Mouse (Mus musculus) neural tube, embryonic 14.5 days (tissue): ENCODE data around the gene Gm49721. TPM values are rescaled to one million over a fixed set of nuclear protein-coding genes. Genes with fewer than 3 reads are reported as not detected.
"Not testable (repeated sequence)": the region's sequence is repeated elsewhere in the genome, so short reads cannot be mapped to it uniquely, and the experiment has no call there.

ENCODE experiments used
- ATAC-seq: fragments of 200-750 bp; cut with Nextera tagmentation; 2 replicates; pipeline ENCODE4 v1.8.0; 2017; ENCODE audit warnings: low read depth, mild to moderate bottlenecking, moderate TSS enrichment, moderate library complexity
- H3K27ac ChIP-seq: fragments of 300-500 bp; sonication (generic); 2 replicates; pipeline ENCODE4 v1.5.1; 2014; ENCODE audit warnings: low read depth, mild to moderate bottlenecking, control low read depth, low read length, moderate library complexity, mixed read lengths
- H3K27me3 ChIP-seq: fragments of 300-500 bp; sonication (generic); 2 replicates; pipeline ENCODE4 v1.6.1; 2014; ENCODE audit warnings: low read length; ENCODE audit not compliant: control insufficient read depth, insufficient read depth
- H3K36me3 ChIP-seq: fragments of 300-500 bp; sonication (generic); 2 replicates; pipeline ENCODE4 v1.6.1; 2014; ENCODE audit warnings: low read length, mixed read lengths; ENCODE audit not compliant: control insufficient read depth, insufficient read depth
- H3K4me1 ChIP-seq: fragments of 300-500 bp; sonication (generic); 2 replicates; pipeline ENCODE4 v1.6.1; 2014; ENCODE audit warnings: low read length; ENCODE audit not compliant: control insufficient read depth, insufficient read depth
- H3K4me2 ChIP-seq: fragments of 300-500 bp; sonication (generic); 2 replicates; pipeline ENCODE4 v1.6.1; 2014; ENCODE audit warnings: mild to moderate bottlenecking, low read depth, low read length, control low read depth
- H3K4me3 ChIP-seq: fragments of 300-500 bp; sonication (generic); 2 replicates; pipeline ENCODE4 v1.5.1; 2014; ENCODE audit warnings: low read depth, low read length, control low read depth, mixed read lengths
- H3K9ac ChIP-seq: fragments of 300-500 bp; sonication (generic); replicated peaks from 2 replicates; pipeline ENCODE4 v1.6.1; 2014; ENCODE audit warnings: low read depth, mild to moderate bottlenecking, control low read depth, low read length, mixed read lengths
- H3K9me3 ChIP-seq: fragments of 300-500 bp; sonication (generic); 2 replicates; pipeline ENCODE4 v1.6.1; 2016; ENCODE audit warnings: low read length; ENCODE audit not compliant: control insufficient read depth
- WGBS: fragments of 180-500 bp; shearing (Covaris S2); extraction: QIAGEN DNeasy Blood & Tissue Kit; methylation state at CpG from one replicate; pipeline ENCODE4 v1.1.7; 2014; 5-methylcytosine and 5-hydroxymethylcytosine counted together
- polyA plus RNA-seq: library from polyadenylated mRNA; unstranded; fragments of >200 nt; fragmentation: Nextera tagmentation; extraction: Ambion mirVana; gene quantifications from 2 replicates; pipeline ENCODE4 v1.2.1, GENCODE M21; 2014

Gm49721 gene
- polyA plus RNA-seq, 1 experiment from 2014 or later: not detected

- no CpG with 5 or more reads among the region's 3 CpGs for WGBS
- not testable (repeated sequence) for H3K4me1 ChIP-seq, H3K9me3 ChIP-seq, H3K4me3 ChIP-seq, H3K27me3 ChIP-seq, H3K4me2 ChIP-seq, H3K36me3 ChIP-seq, H3K9ac ChIP-seq, ATAC-seq, H3K27ac ChIP-seq
Observed at GRCm38 (mm10) chr17:7003392-7003791, 24.7 kb downstream of the Gm49721 start.

DNA sequence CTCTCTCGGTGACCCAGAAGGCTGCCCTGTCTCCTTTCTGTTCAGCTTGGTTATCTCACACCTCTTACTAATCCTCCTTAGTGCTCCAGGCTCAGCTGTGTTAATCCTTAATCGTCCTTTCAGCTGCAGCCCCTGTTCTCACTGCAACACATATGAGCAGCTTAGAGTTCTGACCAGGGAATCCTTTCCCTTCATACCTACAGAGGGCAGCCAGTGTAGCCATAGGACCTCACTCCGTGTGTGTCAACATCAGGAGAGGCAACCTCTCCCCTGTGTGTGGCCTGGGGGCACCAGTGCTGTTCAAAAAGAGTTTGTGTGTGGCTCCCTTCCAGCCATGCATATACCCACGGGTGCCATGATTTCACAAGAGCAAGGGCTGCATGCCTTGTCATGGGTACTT, 26.9 kb downstream of the Gm49721 start:
- not testable (repeated sequence) for ATAC-seq
- WGBS: 76% methylated on average over 3 of the region's 4 CpGs

GRCm38 (mm10) chr17:7008885-7009284, 30.2 kb downstream of the Gm49721 start:
- not testable (repeated sequence) for H3K36me3 ChIP-seq, H3K4me2 ChIP-seq, H3K9me3 ChIP-seq, H3K4me3 ChIP-seq, H3K9ac ChIP-seq, H3K4me1 ChIP-seq, H3K27me3 ChIP-seq, ATAC-seq, H3K27ac ChIP-seq

More for the DNA sequence above, 26.9 kb downstream of the Gm49721 start:
- not testable (repeated sequence) for H3K27me3 ChIP-seq, H3K4me3 ChIP-seq, H3K9ac ChIP-seq, H3K4me1 ChIP-seq, H3K4me2 ChIP-seq, H3K9me3 ChIP-seq, H3K36me3 ChIP-seq, H3K27ac ChIP-seq

GRCm38 (mm10) chr17:7009440-7009839, 30.7 kb downstream of the Gm49721 start:
- ATAC-seq, H3K4me2 ChIP-seq, H3K4me3 ChIP-seq, H3K27me3 ChIP-seq, H3K4me1 ChIP-seq, H3K36me3 ChIP-seq, H3K27ac ChIP-seq, H3K9me3 ChIP-seq, H3K9ac ChIP-seq: not testable (repeated sequence)
- no CpG with 5 or more reads among the region's 7 CpGs for WGBS

GRCm38 (mm10) chr17:7009901-7010300, 31.2 kb downstream of the Gm49721 start:
- 78% methylated on average over 2 of the region's 9 CpGs for WGBS

GRCm38 (mm10) chr17:7014190-7014589, 35.5 kb downstream of the Gm49721 start:
- no CpG with 5 or more reads among the region's 1 CpGs for WGBS
- not testable (repeated sequence) for H3K27ac ChIP-seq, H3K9ac ChIP-seq, H3K4me3 ChIP-seq, H3K9me3 ChIP-seq, ATAC-seq, H3K36me3 ChIP-seq, H3K4me1 ChIP-seq, H3K27me3 ChIP-seq, H3K4me2 ChIP-seq

More at GRCm38 (mm10) chr17:7009901-7010300, 31.2 kb downstream of the Gm49721 start:
- H3K4me3 ChIP-seq, H3K9ac ChIP-seq, H3K27me3 ChIP-seq, H3K36me3 ChIP-seq, H3K27ac ChIP-seq, H3K4me2 ChIP-seq, ATAC-seq, H3K4me1 ChIP-seq, H3K9me3 ChIP-seq: not testable (repeated sequence)

DNA sequence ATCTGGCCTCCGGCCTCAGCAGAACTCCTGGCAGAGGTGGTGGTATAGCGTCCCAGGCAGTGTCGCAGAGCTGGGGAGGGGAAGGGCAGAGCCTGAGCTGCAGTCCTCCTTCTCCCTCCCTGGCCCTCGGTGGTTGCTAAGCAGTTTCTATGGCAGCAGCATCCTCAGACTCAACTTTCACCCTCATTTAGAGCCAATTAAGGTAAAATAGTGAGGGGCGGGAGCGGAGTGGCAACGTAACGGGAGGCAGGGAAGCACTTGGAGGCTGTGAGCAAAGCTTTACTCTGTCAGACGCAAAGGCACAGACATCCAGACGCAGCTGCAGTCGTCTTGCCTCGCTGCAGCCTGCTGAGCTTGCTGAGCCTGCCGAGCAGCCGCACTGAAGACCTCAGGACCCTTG, 46.6 kb downstream of the Gm49721 start, which contains the start of gene Gm1604a:
Gm1604a (plus strand) TSS at position 312 of the 400 bp plus-strand sequence.
- H3K4me2 ChIP-seq, H3K27ac ChIP-seq, H3K4me1 ChIP-seq, H3K9me3 ChIP-seq, H3K36me3 ChIP-seq, H3K4me3 ChIP-seq, H3K9ac ChIP-seq, H3K27me3 ChIP-seq: not testable (repeated sequence)
- peak; percentile 88; the same call in 1 of the 2 replicates for ATAC-seq
- WGBS: 9% methylated on average over 6 of the region's 14 CpGs

DNA sequence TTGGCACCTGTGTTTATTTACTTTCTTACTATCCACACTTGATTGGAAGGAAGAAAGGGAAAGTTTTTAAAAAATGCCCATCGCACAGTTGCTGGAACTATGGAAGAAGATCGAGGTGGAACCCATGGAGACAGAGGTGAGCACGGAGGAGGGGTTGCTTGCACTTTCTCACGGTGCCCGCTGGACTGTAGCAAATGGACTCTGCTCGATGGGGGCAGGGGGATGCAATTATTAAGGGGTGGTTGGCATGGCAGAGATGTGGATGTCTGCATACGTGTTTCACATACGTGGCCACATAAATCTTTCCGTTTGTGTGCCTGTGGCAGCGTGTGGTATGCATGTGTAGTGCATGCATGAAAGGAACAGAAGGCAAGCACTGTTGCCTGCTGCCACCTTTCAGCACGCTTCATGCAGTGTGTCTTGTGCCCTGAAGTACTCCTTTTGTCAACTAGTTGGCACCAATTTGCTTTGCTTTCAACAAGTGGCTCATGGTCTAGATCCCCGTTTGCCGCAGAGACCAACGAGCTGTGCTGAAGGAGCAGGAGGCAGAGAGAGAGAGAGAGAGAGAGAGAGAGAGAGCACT, 47.2 kb downstream of the Gm49721 start:
- not testable (repeated sequence) for H3K27me3 ChIP-seq, H3K9me3 ChIP-seq, H3K4me3 ChIP-seq, H3K9ac ChIP-seq, H3K4me2 ChIP-seq, H3K4me1 ChIP-seq, H3K36me3 ChIP-seq, H3K27ac ChIP-seq
- ATAC-seq: peak; percentile 75; the same call in 1 of the 2 replicates
- 13% methylated on average over 3 of the region's 14 CpGs for WGBS

DNA sequence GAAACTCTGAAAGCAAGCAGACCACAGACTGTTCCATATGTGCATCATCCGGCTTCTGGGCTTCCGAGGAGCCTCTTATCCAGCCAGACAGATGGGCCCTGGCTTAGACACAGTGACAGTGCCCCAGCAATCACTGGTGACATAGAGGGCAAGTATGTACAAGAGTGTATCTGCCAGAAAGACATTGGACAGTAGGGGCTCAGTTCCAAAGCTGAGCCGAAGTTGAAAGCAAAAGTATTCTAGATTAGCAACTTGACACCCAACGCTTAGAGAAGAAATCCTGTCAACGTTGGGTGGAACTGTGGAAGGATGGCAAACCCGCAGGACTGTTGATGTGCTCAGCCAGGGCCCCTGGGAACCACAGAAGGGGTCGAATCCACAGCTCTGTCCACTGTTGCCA, 51.5 kb downstream of the Gm49721 start:
- not testable (repeated sequence) for H3K36me3 ChIP-seq, H3K4me2 ChIP-seq, H3K9ac ChIP-seq, H3K4me1 ChIP-seq, ATAC-seq, H3K27ac ChIP-seq, H3K9me3 ChIP-seq, H3K4me3 ChIP-seq, H3K27me3 ChIP-seq
- 82% methylated on average over 5 of the region's 7 CpGs for WGBS
